Comparison of ENCODE assay signal across 23 mouse cellular contexts in genomic region chr13:17949555-17949954, GRCm38 (mm10).
"Had no signal": no experiment of that assay in that cellular context is flagged by ENCODE, and none has a peak within 500 bp of the region (broad histone marks: within the 10 kb centered on the region; RNA-seq: fewer than 3 reads in every experiment).

No protein-coding gene starts in this region.

- H3K4me2 ChIP-seq: kidney, embryonic 15.5 days; limb, embryonic 13.5 days; liver, embryonic 12.5 days; liver, embryonic 15.5 days; lung, embryonic 15.5 days; midbrain, embryonic 13.5 days; neural tube, embryonic 13.5 days; stomach, embryonic 15.5 days had no signal

- DNase-seq: kidney, adult 8-10 months; kidney, postnatal 10 days; kidney, postnatal 36 days; liver; lung, adult 18-20 months; lung, postnatal 10 days; lung, postnatal 36 days; retina, postnatal 1 day; right cerebral cortex, postnatal 25 days; spleen, adult 18-20 months; thymus, postnatal 25 days had no signal

- H3K36me3 ChIP-seq: kidney, embryonic 15.5 days; limb, embryonic 10.5 days; limb, embryonic 13.5 days; liver, embryonic 12.5 days; liver, embryonic 15.5 days; lung, embryonic 15.5 days; midbrain, embryonic 10.5 days; midbrain, embryonic 13.5 days; neural tube, embryonic 13.5 days; stomach, embryonic 15.5 days had no signal

- H3K27me3 ChIP-seq: kidney, embryonic 15.5 days; limb, embryonic 13.5 days; liver, embryonic 15.5 days; lung, embryonic 15.5 days; midbrain, embryonic 13.5 days; stomach, embryonic 15.5 days had no signal

- H3K27ac ChIP-seq: kidney, embryonic 15.5 days; limb, embryonic 10.5 days; limb, embryonic 13.5 days; liver, embryonic 12.5 days; liver, embryonic 15.5 days; lung, embryonic 15.5 days; midbrain, embryonic 10.5 days; midbrain, embryonic 13.5 days; neural tube, embryonic 13.5 days; stomach, embryonic 15.5 days had no signal

- H3K9ac ChIP-seq: kidney, embryonic 15.5 days; limb, embryonic 13.5 days; liver, embryonic 12.5 days; liver, embryonic 15.5 days; lung, embryonic 15.5 days; midbrain, embryonic 13.5 days; neural tube, embryonic 13.5 days; stomach, embryonic 15.5 days had no signal

- H3K4me1 ChIP-seq: limb, embryonic 13.5 days had no signal

- H3K4me3 ChIP-seq: kidney, embryonic 15.5 days; limb, embryonic 10.5 days; limb, embryonic 13.5 days; liver, embryonic 12.5 days; liver, embryonic 15.5 days; lung, embryonic 15.5 days; megakaryocyte, embryonic 14.5 days; midbrain, embryonic 10.5 days; midbrain, embryonic 13.5 days; myocyte; neural tube, embryonic 13.5 days; stomach, embryonic 15.5 days had no signal

- H3K9me3 ChIP-seq: kidney, embryonic 15.5 days; limb, embryonic 10.5 days; limb, embryonic 13.5 days; liver, embryonic 12.5 days; liver, embryonic 15.5 days; lung, embryonic 15.5 days; megakaryocyte, embryonic 14.5 days; midbrain, embryonic 10.5 days; midbrain, embryonic 13.5 days; neural tube, embryonic 13.5 days; stomach, embryonic 15.5 days had no signal

- ATAC-seq: liver, embryonic 12.5 days; midbrain, embryonic 13.5 days had no signal
